Mouse (Mus musculus) brain, embryonic 14.5 days (tissue): ENCODE measurements around the gene Raf1. TPM values are rescaled to one million over a fixed set of nuclear protein-coding genes. Genes with fewer than 3 reads are reported as not detected.

Experiments used
- DNase-seq: peaks from one replicate; pipeline ENCODE4 v3.0.0-alpha.2; 2011; ENCODE audit warnings: low read depth
- CTCF ChIP-seq: fragments of 200-500 bp; IDR thresholded peaks from 2 replicates; pipeline ENCODE4 v1.5.1; 2012; ENCODE audit warnings: inconsistent platforms, mild to moderate bottlenecking, moderate library complexity, borderline replicate concordance; ENCODE audit not compliant: insufficient read depth, insufficient read length; ENCODE audit errors: extremely low read depth
- POLR2A ChIP-seq: fragments of 200-500 bp; IDR thresholded peaks from 2 replicates; pipeline ENCODE4 v1.6.1; 2012; ENCODE audit warnings: mild to moderate bottlenecking, inconsistent platforms, borderline replicate concordance; ENCODE audit not compliant: poor library complexity, insufficient read depth, insufficient read length, severe bottlenecking; ENCODE audit errors: extremely low read depth
- polyA plus RNA-seq: library from polyadenylated mRNA; depleted of rRNA; stranded (reverse); fragments of >200 nt; gene quantifications from 2 replicates; pipeline ENCODE4 v1.2.3, GENCODE M21; 2012; rRNA removed

The Raf1 gene
- polyA plus RNA-seq, 1 experiment = 249 TPM

- TF ChIP-seq CTCF (no peak), POLR2A (no peak)
- no peak for DNase-seq
Measured at GRCm38 (mm10) chr6:115577407-115577806, 99.0 kb downstream of the Raf1 start.

- no peak for TF ChIP-seq POLR2A
- TF ChIP-seq CTCF = no peak
- no peak for DNase-seq
Measured at GRCm38 (mm10) chr6:115574171-115574570, 102.3 kb downstream of the Raf1 start.

Other genes starting within 250 kb of the Raf1 start
- 18.6 and 19.8 TPM in 2 replicates for gene Tsen2, start 132.0 kb downstream of the Raf1 start, polyA plus RNA-seq
- 0.10 TPM in 1 of 2 replicates, not detected in the other for gene Mkrn2os, start 84.1 kb downstream of the Raf1 start, polyA plus RNA-seq
- gene Mkrn2, start 74.7 kb downstream of the Raf1 start, polyA plus RNA-seq = 32.6 and 44.7 TPM in 2 replicates
- 1.1 and 1.6 TPM in 2 replicates for gene Tmem40, start 85.8 kb upstream of the Raf1 start, polyA plus RNA-seq
- gene Cand2, start 97.9 kb upstream of the Raf1 start, polyA plus RNA-seq = 30.5 and 37.1 TPM in 2 replicates
- 1,840 and 1,952 TPM in 2 replicates for gene Rpl32, start 132.1 kb upstream of the Raf1 start, polyA plus RNA-seq
- 4.0 and 4.8 TPM in 2 replicates for gene Efcab12, start 161.8 kb upstream of the Raf1 start, polyA plus RNA-seq
- gene Mbd4, start 176.7 kb upstream of the Raf1 start, polyA plus RNA-seq = 10.2 and 12.8 TPM in 2 replicates
- gene Ift122, start 176.8 kb upstream of the Raf1 start, polyA plus RNA-seq = 28.1 and 28.9 TPM in 2 replicates